Mouse (Mus musculus) midbrain, postnatal 0 days (tissue): ENCODE measurements at regions not wholly inside any gene's neighbourhood (a gene's known extent, or its start where the extent isn't known, plus 50 kb on each side); places are given as distances from the start of the nearest gene placed in this dataset.
A peak's percentile ranks its signal among the peaks of the same experiment; 100 is the strongest.

ENCODE experiments used
- ATAC-seq: fragments of 200-750 bp; cut with Nextera tagmentation; 2 replicates; pipeline ENCODE4 v1.8.0; 2017; ENCODE audit warnings: moderate number of reproducible peaks, mild to moderate bottlenecking, moderate TSS enrichment, moderate library complexity; ENCODE audit not compliant: low FRiP score
- DNase-seq: peaks from one replicate; pipeline ENCODE4 v3.0.0-alpha.2; 2015; ENCODE audit warnings: low spot score
- H3K27ac ChIP-seq: fragments of 300-500 bp; sonication (generic); 2 replicates; pipeline ENCODE4 v1.5.1; 2014; ENCODE audit warnings: low read depth, mild to moderate bottlenecking, low read length, mixed read lengths
- H3K27me3 ChIP-seq: fragments of 300-500 bp; sonication (generic); 2 replicates; pipeline ENCODE4 v1.6.1; 2014; ENCODE audit warnings: low read length, control low read depth, mixed read lengths; ENCODE audit not compliant: insufficient read depth
- H3K36me3 ChIP-seq: fragments of 300-500 bp; sonication (generic); 2 replicates; pipeline ENCODE4 v1.6.1; 2014; ENCODE audit warnings: low read length, control low read depth, mixed read lengths; ENCODE audit not compliant: insufficient read depth
- H3K4me1 ChIP-seq: fragments of 300-500 bp; sonication (generic); 2 replicates; pipeline ENCODE4 v1.6.1; 2014; ENCODE audit warnings: mild to moderate bottlenecking, control low read depth, antibody characterized with exemption, low read length, mixed read lengths; ENCODE audit not compliant: insufficient read depth
- H3K4me2 ChIP-seq: fragments of 300-500 bp; sonication (generic); 2 replicates; pipeline ENCODE4 v1.6.1; 2014; ENCODE audit warnings: low read depth, mild to moderate bottlenecking, low read length, mixed read lengths; ENCODE audit not compliant: poor library complexity, severe bottlenecking
- H3K4me3 ChIP-seq: fragments of 300-500 bp; sonication (generic); 2 replicates; pipeline ENCODE4 v1.5.1; 2014; ENCODE audit warnings: low read depth, mild to moderate bottlenecking, low read length, moderate library complexity
- H3K9ac ChIP-seq: fragments of 300-500 bp; sonication (generic); replicated peaks from 2 replicates; pipeline ENCODE4 v1.6.1; 2014; ENCODE audit warnings: mild to moderate bottlenecking, low read length, moderate library complexity, mixed read lengths; ENCODE audit not compliant: poor library complexity, severe bottlenecking
- H3K9me3 ChIP-seq: fragments of 300-500 bp; sonication (generic); 2 replicates; pipeline ENCODE4 v1.6.1; 2016; ENCODE audit warnings: low read length, control low read depth
- CTCF ChIP-seq: IDR thresholded peaks from 2 replicates; pipeline ENCODE4 v1.5.1; 2016; ENCODE audit warnings: antibody characterized with exemption, mild to moderate bottlenecking
- WGBS: fragments of 180-500 bp; shearing (Covaris S2); extraction: QIAGEN DNeasy Blood & Tissue Kit; methylation state at CpG from one replicate; pipeline ENCODE4 v1.1.7; 2014; 5-methylcytosine and 5-hydroxymethylcytosine counted together

DNA sequence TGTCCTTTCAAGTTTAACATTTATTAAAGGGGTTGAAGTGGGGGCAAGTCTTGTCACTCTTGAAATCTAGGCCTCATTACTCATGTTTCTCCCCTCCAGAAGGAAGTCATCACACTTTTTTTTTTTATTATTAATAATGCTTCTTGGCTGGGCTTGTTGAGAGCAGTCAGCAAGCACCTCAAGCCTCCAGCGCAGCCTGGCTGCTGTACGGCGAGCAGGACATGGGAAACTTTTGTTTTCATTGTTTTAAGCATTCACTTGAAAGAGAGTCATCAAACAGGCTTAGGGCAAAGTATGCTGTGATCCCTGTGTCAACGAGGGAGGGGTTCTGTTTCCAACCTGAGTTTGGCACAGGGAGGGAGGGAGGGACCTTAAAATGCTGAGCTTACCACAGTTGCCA is 178.7 kb downstream of the Gm12728 start:
- no peak for ATAC-seq
- no peak for TF ChIP-seq CTCF
- H3K4me3 ChIP-seq, result no peak overlapping the region
- no peaks in the 10 kb centered on the region for H3K36me3 ChIP-seq
- H3K27me3 ChIP-seq, result no peaks in the 10 kb centered on the region
- DNase-seq, result no peak
- H3K4me2 ChIP-seq, result no peak overlapping the region
- 36% methylated on average over 4 of the region's 4 CpGs for WGBS
- no peak overlapping the region for H3K27ac ChIP-seq
- no peaks in the 10 kb centered on the region for H3K4me1 ChIP-seq
- no peaks in the 10 kb centered on the region for H3K9me3 ChIP-seq
- no peak overlapping the region for H3K9ac ChIP-seq

DNA sequence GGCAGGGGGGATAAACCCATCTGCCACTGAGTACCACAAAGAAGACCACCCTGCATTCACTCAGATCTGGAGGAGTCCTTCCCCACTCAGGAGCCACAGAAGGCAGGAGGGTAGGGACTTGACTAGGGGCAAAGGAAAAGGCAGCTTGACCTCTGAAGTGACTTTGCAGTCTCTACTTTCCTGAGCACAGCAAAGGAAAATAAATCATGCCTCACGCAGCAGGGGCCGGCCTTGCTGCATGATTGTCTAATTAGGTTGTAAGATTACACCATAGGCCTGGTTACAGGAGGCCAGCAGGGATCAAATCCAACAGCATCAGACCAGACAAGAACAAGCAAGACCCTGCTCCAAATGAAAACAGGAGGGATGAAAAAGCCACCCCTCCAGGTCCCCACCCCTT is 180.0 kb downstream of the Gm12728 start:
- no peak for TF ChIP-seq CTCF
- DNase-seq, result no peak
- Histone ChIP-seq H3K9ac (no peak overlapping the region), H3K4me2 (no peak overlapping the region), H3K27ac (no peak overlapping the region), H3K36me3 (no peaks in the 10 kb centered on the region), H3K4me3 (no peak overlapping the region), H3K4me1 (no peaks in the 10 kb centered on the region), H3K27me3 (no peaks in the 10 kb centered on the region), H3K9me3 (no peaks in the 10 kb centered on the region)
- WGBS, result 55% methylated on average over 2 of the region's 2 CpGs
- ATAC-seq, result no peak

DNA sequence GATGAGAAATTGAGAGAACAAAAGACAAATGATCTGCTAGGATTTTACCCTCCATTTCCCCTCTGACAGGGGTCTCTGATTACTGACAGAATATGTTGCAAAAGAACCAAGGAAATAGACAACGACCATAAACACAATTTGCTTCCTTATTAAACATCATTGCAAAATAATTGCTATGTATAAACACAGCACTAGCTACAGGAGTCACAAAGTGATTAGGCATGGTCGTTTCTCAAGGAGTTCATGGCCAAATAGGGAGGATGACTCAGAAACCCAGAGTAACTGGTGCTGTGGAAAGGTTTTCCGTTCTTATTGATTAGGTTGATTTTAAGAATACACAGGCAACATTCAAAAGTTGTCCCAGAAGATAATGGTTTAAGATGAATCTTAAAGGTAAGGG is 180.4 kb downstream of the Gm12728 start:
- Histone ChIP-seq H3K27ac (no peak overlapping the region), H3K4me2 (no peak overlapping the region), H3K4me1 (no peaks in the 10 kb centered on the region), H3K27me3 (no peaks in the 10 kb centered on the region), H3K9me3 (no peaks in the 10 kb centered on the region), H3K36me3 (no peaks in the 10 kb centered on the region), H3K9ac (no peak overlapping the region), H3K4me3 (no peak overlapping the region)
- TF ChIP-seq CTCF, result no peak
- 81% methylated on average over 3 of the region's 3 CpGs for WGBS
- DNase-seq (no peak), ATAC-seq (no peak)

DNA sequence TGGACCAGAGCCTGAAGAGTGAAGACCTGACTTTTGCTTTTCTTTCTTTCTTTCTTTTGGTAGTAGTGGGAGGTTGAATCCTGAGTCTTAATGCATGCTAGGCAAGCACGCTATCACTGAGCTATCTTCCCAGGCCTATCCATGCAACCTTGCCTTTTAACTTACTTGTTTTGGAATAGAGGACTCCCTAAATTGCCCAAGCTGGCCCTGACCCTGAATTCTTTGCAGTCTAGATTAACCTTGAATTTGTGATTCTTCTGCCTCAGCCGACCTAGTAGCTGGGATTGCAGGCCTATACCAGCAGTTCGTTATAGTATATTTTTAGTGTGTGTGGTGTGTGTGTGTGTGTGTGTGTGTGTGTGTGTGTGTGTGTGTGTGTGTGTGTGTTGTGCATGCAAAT is 183.1 kb downstream of the Gm12728 start:
- Histone ChIP-seq H3K4me3 (no peak overlapping the region), H3K27me3 (no peaks in the 10 kb centered on the region), H3K9me3 (no peaks in the 10 kb centered on the region), H3K9ac (no peak overlapping the region), H3K36me3 (no peaks in the 10 kb centered on the region), H3K4me1 (no peaks in the 10 kb centered on the region), H3K4me2 (no peak overlapping the region), H3K27ac (no peak overlapping the region)
- ATAC-seq (no peak), DNase-seq (no peak)
- 87% methylated on average over 3 of the region's 3 CpGs for whole genome bisulfite sequencing
- TF ChIP-seq CTCF, result no peak

DNA sequence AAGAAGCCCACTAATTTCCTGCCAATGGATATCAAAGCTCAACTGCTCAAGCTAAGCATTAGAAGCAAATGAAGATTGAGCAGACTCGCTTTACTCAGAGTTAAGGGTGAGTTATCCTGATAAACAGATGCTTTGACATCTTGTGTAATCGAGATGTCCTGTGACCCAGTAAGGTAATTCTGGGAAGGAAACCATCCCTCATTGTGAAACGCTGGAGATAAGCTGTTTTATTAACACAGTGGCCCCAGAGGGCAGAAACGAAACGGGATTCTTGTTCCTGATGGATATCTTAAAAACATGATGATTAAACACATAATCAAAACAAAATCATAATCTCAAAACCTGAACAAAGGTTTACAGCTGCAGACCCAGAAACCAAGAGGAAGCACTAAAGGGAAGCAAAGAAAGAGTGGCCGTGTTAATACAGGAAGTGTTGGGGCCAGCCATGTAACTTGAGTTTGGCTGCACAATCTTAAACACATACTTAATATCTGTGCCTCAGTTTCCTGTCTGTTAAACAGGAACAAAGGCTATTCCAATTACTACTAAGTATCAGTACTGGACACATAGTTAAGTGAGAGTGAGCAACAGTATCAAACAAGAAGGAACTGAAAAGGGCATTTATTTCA is 184.2 kb downstream of the Gm12728 start:
- no peak for DNase-seq
- ATAC-seq, result no peak
- Histone ChIP-seq H3K27me3 (no peaks in the 10 kb centered on the region), H3K4me3 (no peak overlapping the region), H3K9ac (no peak overlapping the region), H3K4me2 (no peak overlapping the region), H3K27ac (no peak overlapping the region), H3K36me3 (no peaks in the 10 kb centered on the region), H3K4me1 (no peaks in the 10 kb centered on the region), H3K9me3 (no peaks in the 10 kb centered on the region)
- TF ChIP-seq CTCF, result no peak
- 74% methylated on average over 6 of the region's 6 CpGs for WGBS

DNA sequence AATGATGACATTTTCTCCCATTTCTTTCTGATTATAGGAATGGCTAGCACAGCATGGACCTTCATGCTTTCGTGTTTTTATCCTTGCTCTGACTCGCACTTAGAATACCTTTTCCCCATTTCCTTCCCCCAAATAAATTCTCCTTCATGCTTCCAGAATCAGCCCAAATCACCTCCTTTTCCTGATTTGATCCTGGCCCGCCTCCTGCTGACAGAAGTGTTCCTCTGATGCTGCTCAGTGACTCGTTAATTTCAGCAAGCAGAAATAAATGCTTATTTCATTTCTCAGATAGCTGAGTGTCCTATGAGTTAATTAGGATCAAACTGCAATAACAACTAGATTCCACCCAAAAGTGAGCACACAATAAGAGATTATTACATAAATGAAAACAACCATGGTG is 185.3 kb downstream of the Gm12728 start:
- no peak overlapping the region for H3K27ac ChIP-seq
- DNase-seq (no peak), ATAC-seq (no peak)
- peak; percentile 57 for TF ChIP-seq CTCF
- WGBS, result 69% methylated on average over 4 of the region's 4 CpGs
- H3K4me1 ChIP-seq, result no peaks in the 10 kb centered on the region
- H3K27me3 ChIP-seq, result no peaks in the 10 kb centered on the region
- no peak overlapping the region for H3K4me2 ChIP-seq
- no peak overlapping the region for H3K4me3 ChIP-seq
- no peak overlapping the region for H3K9ac ChIP-seq
- H3K36me3 ChIP-seq, result no peaks in the 10 kb centered on the region
- H3K9me3 ChIP-seq, result no peaks in the 10 kb centered on the region
